Mouse (Mus musculus) liver, embryonic 14.5 days (tissue): ENCODE data around the gene Washc3. TPM values are rescaled to one million over a fixed set of nuclear protein-coding genes. Genes with fewer than 3 reads are reported as not detected.

Experiments
- ATAC-seq: fragments of 200-750 bp; cut with Nextera tagmentation; 2 replicates; pipeline ENCODE4 v1.8.0; 2017; ENCODE audit warnings: moderate number of reproducible peaks, mild to moderate bottlenecking, moderate library complexity; ENCODE audit not compliant: insufficient read depth
- DNase-seq, 3 experiments: peaks; one replicate each; pipeline ENCODE4 v3.0.0-alpha.2; 2012 to 2013; ENCODE audit warnings: low read depth in 3 of 3, low spot score in 3 of 3
- H3K27ac ChIP-seq: fragments of 300-500 bp; sonication (generic); 2 replicates; pipeline ENCODE4 v1.5.1; 2014; ENCODE audit warnings: moderate library complexity, mild to moderate bottlenecking, control low read depth, inconsistent platforms
- H3K27me3 ChIP-seq: fragments of 300-500 bp; sonication (generic); 2 replicates; pipeline ENCODE4 v1.6.1; 2014; ENCODE audit warnings: mild to moderate bottlenecking, low read length, moderate library complexity; ENCODE audit not compliant: control insufficient read depth, insufficient read depth
- H3K36me3 ChIP-seq: fragments of 300-500 bp; sonication (generic); replicated peaks from 2 replicates; pipeline ENCODE4 v1.6.1; 2014; ENCODE audit warnings: low read depth; ENCODE audit not compliant: control insufficient read depth, insufficient read depth
- H3K4me1 ChIP-seq, 2 experiments: fragments of 200-500 bp in 1 of 2; fragments of 300-500 bp in 1 of 2; sonication (generic) in 1 of 2; replicated peaks; 2 replicates each; pipeline ENCODE4 v1.6.1; 2012 to 2014; ENCODE audit warnings: antibody characterized with exemption in 1 of 2, inconsistent platforms in 1 of 2, low read length in 1 of 2; ENCODE audit not compliant: control insufficient read depth in 2 of 2, insufficient read depth in 2 of 2
- H3K4me2 ChIP-seq: fragments of 300-500 bp; sonication (generic); 2 replicates; pipeline ENCODE4 v1.6.1; 2014; ENCODE audit warnings: low read depth, mild to moderate bottlenecking, control low read depth, moderate library complexity
- H3K4me3 ChIP-seq, 2 experiments: fragments of 200-500 bp in 1 of 2; fragments of 300-500 bp in 1 of 2; sonication (generic) in 1 of 2; 2 replicates each; pipeline ENCODE4 v1.5.1; 2012 to 2014; ENCODE audit warnings: low read depth in 2 of 2, low read length in 2 of 2, mild to moderate bottlenecking in 2 of 2, control low read depth in 1 of 2, inconsistent platforms in 1 of 2, moderate library complexity in 1 of 2; ENCODE audit not compliant: insufficient read depth in 1 of 2
- H3K9ac ChIP-seq: fragments of 300-500 bp; sonication (generic); replicated peaks from 2 replicates; pipeline ENCODE4 v1.6.1; 2014; ENCODE audit warnings: mild to moderate bottlenecking, control low read depth, moderate library complexity
- H3K9me3 ChIP-seq: fragments of 300-500 bp; sonication (generic); 2 replicates; pipeline ENCODE4 v1.6.1; 2016; ENCODE audit warnings: low read length, mixed read lengths; ENCODE audit not compliant: control insufficient read depth
- CTCF ChIP-seq: IDR thresholded peaks from 2 replicates; pipeline ENCODE4 v1.5.1; 2016; ENCODE audit warnings: antibody characterized with exemption, low read depth, control low read depth
- EP300 ChIP-seq: IDR thresholded peaks from 2 replicates; pipeline ENCODE4 v1.6.1; 2016; ENCODE audit warnings: antibody characterized with exemption, low read depth
- WGBS: fragments of 180-500 bp; shearing (Covaris S2); extraction: QIAGEN DNeasy Blood & Tissue Kit; methylation state at CpG from one replicate; pipeline ENCODE4 v1.1.7; 2014; ENCODE audit not compliant: insufficient replicate concordance; 5-methylcytosine and 5-hydroxymethylcytosine counted together
- polyA plus RNA-seq, 2 experiments: library from polyadenylated mRNA; depleted of rRNA in 1 of 2; stranded (reverse) in 1 of 2; unstranded in 1 of 2; fragments of >200 nt; fragmentation: Nextera tagmentation in 1 of 2; extraction: Ambion mirVana in 1 of 2; gene quantifications; 2 replicates each; pipeline versions ENCODE4 v1.2.1 to v1.2.3; 2012 to 2014

Washc3 gene
- polyA plus RNA-seq, 2 experiments: 12.4 to 30.5 TPM

DNA sequence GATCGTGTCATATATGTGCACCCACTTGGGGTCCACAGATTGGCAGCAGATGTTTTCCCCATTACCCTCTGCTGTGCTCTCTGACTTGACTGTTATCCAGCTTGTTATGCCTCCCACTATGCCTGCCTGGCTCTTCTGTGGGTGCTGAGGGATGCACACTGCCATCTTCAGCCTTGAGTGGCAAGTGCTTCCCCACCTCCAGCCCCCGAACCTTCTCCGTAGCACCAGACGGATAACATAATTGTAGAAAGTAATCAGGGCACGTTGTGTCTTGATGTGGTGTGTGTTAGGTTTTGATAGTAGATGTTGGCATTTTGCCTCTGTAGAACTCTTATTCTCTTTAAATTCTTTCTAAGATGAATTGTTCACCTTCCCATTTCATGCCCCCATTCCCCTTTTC lies 11.8 kb downstream of the Washc3 start:
- DNase-seq: no peak
- H3K4me1 ChIP-seq: no peaks in the 10 kb centered on the region
- TF ChIP-seq CTCF: no peak
- no peak for TF ChIP-seq EP300
- no peak overlapping the region for H3K9ac ChIP-seq
- H3K27ac ChIP-seq: no peak overlapping the region
- no peak overlapping the region for H3K4me2 ChIP-seq
- no peaks in the 10 kb centered on the region for H3K9me3 ChIP-seq
- ATAC-seq: no peak
- 73% methylated on average over 5 of the region's 5 CpGs for WGBS
- H3K36me3 ChIP-seq: no peaks in the 10 kb centered on the region
- no peaks in the 10 kb centered on the region for H3K27me3 ChIP-seq
- no peak overlapping the region for H3K4me3 ChIP-seq

DNA sequence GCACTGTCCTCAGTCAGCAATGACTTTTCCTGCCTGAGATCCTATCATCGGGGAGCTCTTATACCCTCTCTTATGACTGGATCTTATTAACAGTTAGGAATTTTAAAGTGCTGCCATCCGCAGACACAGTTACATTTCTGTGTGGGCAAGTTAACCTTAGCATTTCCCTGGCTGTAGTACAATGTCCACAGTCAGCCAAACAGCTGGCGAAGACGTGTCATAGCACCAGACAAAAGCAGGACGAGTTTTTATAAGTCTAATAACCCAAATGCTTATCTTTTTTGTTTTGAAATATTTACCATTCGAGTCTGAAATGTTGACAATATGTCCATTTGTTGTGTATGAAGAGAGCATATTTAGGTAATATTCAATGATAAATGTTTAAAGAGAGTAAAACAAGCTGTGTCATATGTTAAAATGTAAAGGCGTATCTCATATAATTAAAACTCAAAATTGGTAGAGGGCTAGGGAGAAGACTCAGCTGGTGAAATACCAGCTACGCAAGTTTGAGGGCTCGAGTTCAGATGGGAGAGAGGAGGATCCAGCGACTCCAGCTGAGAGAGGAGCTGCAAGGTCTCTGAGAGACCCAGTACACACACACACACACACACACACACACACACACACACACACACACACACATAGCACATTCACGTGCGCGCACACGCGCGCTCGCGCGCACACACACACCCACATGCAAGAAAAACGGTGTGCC lies 14.1 kb downstream of the Washc3 start:
- 79% methylated on average over 20 of the region's 20 CpGs for WGBS
- H3K9ac ChIP-seq: no peak overlapping the region
- no peak for ATAC-seq

DNA sequence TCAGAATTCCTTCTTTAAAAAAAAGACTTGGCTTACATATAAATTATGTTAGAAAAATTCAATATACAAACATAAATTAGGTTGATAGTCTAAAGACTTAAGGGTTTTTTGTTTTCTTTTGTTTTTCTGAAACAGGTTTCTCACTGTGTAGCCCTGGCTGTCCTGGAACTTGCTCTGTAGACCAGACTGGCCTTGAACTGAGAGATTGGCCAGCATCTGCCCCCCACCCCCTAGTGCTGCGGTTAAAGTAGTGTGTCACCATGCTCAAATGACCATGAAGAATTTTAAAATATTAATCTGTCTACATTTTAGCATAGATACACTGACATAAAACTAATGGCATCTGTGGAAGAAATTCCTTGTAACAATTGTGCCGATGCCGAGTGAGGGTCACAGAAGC lies 17.3 kb downstream of the Washc3 start:
- Histone ChIP-seq H3K4me1 (no peaks in the 10 kb centered on the region; a peak in 1 of 4 replicates), H3K27me3 (no peaks in the 10 kb centered on the region), H3K9me3 (no peaks in the 10 kb centered on the region), H3K4me3 (no peak overlapping the region), H3K36me3 (no peaks in the 10 kb centered on the region), H3K9ac (no peak overlapping the region), H3K4me2 (no peak overlapping the region), H3K27ac (no peak overlapping the region)
- DNase-seq (no peak), ATAC-seq (no peak)
- TF ChIP-seq EP300 (no peak), CTCF (no peak)
- 83% methylated on average over 3 of the region's 3 CpGs for WGBS

More for the DNA sequence above, 14.1 kb downstream of the Washc3 start:
- Histone ChIP-seq H3K36me3 (no peaks in the 10 kb centered on the region), H3K27ac (no peak overlapping the region), H3K4me1 (no peaks in the 10 kb centered on the region), H3K9me3 (no peaks in the 10 kb centered on the region), H3K4me3 (no peak overlapping the region), H3K4me2 (no peak overlapping the region), H3K27me3 (no peaks in the 10 kb centered on the region)
- no peak for DNase-seq
- TF ChIP-seq EP300 (no peak), CTCF (no peak)

DNA sequence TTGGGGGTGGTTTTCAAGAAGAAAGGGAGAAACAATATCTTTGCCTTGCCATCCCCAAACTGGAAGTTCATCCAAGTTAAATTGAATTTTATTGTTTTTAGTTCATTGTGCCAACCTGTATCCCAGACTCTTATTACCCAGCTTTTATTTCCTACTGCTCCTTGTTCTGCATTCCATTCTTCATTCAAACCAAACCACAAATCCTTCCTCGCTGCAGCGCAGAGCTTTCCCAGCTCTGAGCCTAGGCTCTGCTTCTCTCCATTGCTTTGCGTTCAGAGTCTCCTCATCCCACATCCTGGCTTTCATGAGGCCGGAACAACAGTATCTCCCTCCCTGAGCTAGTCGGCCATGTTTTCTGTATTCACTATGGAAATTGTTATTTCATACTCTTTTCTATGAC lies 20.8 kb downstream of the Washc3 start:
- Histone ChIP-seq H3K9ac (no peak overlapping the region), H3K9me3 (no peaks in the 10 kb centered on the region), H3K36me3 (no peaks in the 10 kb centered on the region), H3K4me2 (no peak overlapping the region), H3K27me3 (no peaks in the 10 kb centered on the region), H3K4me1 (no peaks in the 10 kb centered on the region; a peak in 1 of 4 replicates), H3K27ac (no peak overlapping the region), H3K4me3 (no peak overlapping the region)
- ATAC-seq (no peak), DNase-seq (no peak)
- 81% methylated on average over 5 of the region's 5 CpGs for WGBS
- TF ChIP-seq CTCF: no peak
- no peak for TF ChIP-seq EP300

DNA sequence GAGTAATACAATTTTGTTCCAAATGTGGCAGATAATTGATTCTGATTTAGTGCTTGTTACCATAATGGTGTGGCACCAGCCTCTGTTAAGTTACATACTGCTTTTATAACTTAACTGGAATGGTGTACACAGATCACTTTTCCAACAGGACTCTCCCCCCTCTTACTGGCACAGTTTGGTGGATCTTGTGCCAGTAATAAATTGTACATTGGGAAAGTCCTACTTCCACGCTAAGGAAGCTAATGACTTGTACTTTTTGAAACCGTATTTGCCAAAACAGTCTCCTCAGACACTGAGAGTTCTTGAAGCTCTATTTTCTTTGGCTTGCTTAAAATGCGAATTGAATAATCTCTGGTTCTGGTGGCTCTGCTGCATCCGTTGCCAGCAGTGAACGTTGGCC lies 24.5 kb downstream of the Washc3 start:
- Histone ChIP-seq H3K36me3 (no peaks in the 10 kb centered on the region), H3K4me1 (peaks cover 0 to 8% of the 10 kb centered on the region in 2 experiments; a peak in 2 of 4 replicates), H3K27me3 (no peaks in the 10 kb centered on the region), H3K9ac (no peak overlapping the region), H3K27ac (no peak overlapping the region), H3K4me3 (no peak overlapping the region), H3K4me2 (no peak overlapping the region), H3K9me3 (no peaks in the 10 kb centered on the region)
- 75% methylated on average over 5 of the region's 5 CpGs for WGBS
- DNase-seq (no peak), ATAC-seq (no peak)
- TF ChIP-seq EP300 (no peak), CTCF (no peak)
